Mouse (Mus musculus) megakaryocyte progenitor cell, adult 5-6 weeks (primary cell): ENCODE data around the gene Gpnmb. TPM values are rescaled to one million over a fixed set of nuclear protein-coding genes. Genes with fewer than 3 reads are reported as not detected.

Experiments used
- ATAC-seq: replicated peaks from 2 replicates; pipeline ENCODE4 v1.8.0; 2016; ENCODE audit warnings: mild to moderate bottlenecking, moderate TSS enrichment, inconsistent platforms; ENCODE audit not compliant: poor library complexity
- total RNA-seq, 2 experiments: library from RNA; stranded (forward) in 1 of 2; stranded (reverse) in 1 of 2; fragments of 157-497, 149-512 nt in 1 of 2; fragments of 200-1000 nt in 1 of 2; gene quantifications; 2 replicates each; pipeline versions ENCODE4 v1.2.3 to v1.2.4; 2015 to 2017

Gpnmb gene
- total RNA-seq, 2 experiments from 2014 or later: 0.25 to 0.32 TPM

DNA sequence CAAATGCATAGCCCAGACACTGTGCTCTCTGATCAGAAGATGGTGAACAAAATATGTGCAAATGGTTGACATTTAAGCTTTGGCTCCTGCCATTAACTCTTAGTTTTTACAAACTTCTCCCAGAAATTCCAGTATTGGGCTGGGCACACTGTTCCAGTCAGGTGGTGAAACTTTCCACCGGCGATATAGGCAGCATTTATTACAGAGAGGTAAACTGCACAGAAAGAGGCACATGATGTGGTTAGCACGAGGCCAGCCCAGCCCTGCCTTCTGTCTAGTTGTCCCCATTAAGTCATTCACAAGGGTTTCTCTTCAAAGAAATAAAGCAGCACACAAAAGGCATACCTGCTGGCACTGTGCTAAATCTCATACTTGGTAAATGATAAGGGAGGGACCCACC lies 7.6 kb upstream of the Gpnmb start:
- no peak for ATAC-seq

DNA sequence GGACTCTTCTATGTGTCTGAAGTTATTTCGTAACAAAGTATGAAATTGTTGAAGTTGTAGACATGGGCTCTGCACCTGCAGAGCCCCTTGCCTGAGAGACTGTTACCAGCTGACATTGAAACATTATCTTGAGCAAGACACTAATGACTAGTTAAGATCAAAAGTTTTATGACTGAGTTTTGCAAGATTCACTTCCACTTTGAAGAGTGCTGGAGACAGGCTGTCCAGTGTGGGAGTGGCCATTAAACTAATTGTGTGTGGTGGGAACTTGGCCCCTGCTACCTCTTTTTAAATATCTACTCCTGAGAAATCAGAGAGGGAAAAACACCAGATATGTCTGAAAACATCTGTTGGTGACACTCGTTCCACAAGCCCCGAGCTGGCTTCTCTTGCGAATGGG lies 5.1 kb upstream of the Gpnmb start:
- peak; percentile 74 for ATAC-seq

DNA sequence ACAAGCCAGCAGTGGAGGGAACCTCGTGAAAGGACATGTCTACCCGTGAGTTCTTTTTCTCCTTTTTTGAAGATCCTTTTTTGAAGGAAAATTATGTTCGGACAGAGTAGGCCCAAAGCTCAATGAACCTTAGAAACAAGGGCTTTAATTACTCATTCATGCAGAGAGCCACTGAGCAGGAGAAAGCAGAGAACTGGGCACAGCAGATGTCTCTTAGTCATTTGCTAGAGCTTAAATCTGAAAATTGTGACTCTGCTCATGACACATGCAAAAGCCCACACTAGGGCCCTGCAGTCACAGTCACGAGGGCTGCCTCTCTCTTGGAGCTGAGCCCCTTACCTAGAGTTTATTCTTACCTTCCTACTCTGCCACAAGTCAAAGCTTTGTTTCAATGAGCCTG lies 3.6 kb upstream of the Gpnmb start:
- ATAC-seq: no peak

DNA sequence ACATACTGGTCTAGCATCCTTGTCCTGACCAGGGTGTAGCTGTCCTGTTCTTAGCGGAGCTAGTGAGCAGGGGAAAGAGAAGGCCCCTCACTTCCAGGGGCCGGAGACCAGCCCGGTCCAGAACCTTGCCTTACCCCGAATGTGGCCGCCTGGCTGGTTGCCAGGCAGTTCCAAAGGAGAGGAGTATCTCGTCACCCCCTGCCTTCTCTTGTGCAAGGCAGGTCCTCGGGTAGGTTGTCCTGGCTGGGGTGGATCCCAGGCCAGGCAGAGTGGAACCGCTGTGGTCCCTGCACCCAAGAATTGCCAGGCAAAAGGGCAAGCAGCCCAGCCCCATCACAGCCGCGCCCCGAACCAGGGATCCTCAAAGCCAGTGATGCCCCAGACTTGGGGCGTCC lies 919 bp downstream of the Gpnmb start:
- no peak for ATAC-seq

DNA sequence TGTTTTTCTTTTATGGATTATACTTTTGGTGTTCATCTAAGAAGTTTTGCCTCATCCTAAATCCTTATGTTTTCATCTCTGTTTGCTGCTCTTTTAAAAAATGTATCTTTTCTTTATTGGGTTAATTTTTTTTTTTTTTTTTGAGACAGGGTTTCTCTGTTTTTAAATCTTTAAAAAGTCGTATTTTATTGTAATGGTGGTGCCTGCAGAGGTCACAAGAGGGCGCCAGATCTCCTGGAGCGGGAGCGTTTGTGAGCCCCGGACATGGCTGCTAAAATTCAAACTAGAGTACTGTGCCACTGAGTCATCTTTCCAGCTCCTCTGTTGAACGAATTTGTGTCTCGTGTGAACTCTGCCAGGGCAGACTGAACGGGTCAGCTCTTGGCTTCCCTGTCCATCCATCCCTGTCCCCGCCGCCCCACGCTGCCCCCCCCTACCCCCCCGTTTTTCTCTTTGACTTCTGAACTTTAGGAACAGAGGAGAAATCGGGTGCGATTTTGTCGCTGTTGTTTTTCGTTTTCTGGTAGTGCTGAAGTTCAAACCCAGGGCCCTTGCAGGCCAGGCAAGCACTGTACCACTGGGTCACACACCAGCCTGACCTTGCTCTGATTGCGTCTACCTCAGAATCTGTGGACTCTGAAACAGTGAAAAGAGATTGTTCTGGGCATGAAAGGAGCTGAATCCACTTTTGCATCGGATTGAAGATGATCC lies 3.3 kb downstream of the Gpnmb start:
- ATAC-seq: peak; percentile 79

DNA sequence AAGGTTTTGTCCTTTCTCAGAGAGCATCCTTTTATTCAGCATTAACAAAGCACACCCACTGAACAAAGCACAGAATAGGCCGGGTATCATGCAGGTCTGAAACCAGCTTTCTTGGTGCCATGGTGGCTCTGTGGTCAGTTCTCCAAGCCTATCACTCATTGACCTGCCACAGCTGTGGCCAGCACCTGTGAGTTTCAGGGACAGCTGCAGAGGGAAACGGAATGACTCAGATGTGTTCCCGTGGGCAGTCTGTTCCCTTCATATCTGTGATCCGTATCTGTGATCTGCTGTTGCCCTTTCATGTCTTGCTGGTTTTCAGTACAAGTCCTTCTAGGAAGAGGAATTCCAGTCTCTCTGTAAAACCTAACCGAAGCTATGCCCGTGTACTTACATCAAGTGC lies 10.2 kb downstream of the Gpnmb start:
- ATAC-seq: no peak

DNA sequence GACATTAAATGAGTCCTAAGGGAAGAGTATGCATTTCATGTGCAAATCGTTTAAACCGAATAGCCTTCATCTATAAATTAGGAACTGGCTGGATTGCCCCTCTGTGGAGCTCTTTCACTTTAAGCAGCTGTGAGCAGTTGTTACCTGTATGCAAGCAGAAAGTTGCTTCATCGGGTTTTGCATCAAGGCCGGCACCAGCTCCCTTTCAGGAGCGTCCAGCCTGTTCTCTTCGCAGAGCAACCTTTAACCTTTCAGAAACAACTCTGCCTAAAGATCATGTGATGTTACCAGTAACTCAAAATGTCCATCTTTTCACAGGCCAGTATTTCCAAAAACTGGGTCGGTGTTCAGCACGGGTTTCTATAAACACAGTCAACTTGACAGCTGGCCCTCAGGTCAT lies 10.6 kb downstream of the Gpnmb start:
- no peak for ATAC-seq

DNA sequence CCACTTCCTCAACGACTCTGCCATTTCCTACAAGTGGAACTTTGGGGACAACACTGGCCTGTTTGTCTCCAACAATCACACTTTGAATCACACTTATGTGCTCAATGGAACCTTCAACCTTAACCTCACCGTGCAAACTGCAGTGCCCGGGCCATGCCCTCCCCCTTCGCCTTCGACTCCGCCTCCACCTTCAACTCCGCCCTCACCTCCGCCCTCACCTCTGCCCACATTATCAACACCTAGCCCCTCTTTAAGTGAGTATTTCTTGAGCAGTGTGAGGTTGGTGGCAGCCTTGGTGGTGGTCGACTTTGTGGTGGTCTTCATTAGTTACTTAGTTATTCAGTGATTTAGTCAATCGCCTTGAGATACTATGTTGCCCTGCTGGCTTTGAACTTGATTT lies 11.5 kb downstream of the Gpnmb start:
- ATAC-seq: no peak

DNA sequence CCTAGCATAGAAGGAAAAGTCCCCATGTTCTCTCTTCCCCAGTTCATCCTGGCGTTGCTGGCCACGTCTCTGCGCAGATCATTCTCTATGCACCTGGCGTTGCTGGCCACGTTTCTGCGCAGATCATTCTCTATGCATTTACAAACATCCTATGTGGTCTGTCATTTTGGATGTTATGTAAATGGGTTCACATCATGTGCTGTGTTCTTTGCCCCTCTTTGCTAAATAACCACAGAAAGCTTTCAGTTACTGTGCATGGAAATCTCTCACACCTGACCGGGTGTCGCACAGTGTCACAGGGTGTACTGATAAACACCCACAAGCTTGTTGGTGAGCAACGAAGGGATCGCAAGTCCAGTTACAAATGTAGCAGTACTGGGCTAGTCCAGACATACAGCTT lies 12.0 kb downstream of the Gpnmb start:
- no peak for ATAC-seq

DNA sequence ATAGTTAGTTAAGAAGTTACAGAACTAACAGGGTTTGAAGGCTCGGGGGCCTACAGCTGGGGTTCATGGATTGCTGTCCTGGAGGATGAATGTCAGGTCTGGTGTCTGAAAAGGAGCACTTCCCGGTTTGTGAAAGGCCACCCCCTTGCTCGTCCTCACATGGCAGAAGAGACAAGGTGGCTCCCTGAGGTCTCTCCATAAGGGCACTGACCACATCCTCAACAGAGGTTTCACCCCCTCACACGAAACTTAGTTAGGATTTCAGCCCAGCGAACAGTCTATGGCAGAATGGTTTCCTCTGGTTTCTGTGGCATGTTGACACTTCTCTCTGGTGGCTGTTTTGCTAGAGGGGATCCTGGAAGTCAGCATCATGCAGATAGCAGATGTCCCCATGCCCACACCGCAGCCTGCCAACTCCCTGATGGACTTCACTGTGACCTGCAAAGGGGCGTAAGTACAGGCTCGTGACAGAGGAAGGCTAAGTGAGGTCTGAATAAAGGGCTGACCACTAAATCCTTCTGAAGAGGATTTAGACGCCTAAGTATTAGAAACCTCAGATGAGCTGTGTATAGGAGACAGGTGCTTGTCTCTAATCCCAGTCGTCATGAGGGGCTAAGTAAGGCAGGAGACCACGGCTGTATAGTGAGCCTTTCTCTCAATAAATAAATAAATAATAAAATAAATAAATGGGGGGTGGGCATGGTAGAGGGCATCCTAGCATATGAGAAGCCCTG lies 14.5 kb downstream of the Gpnmb start:
- peak; percentile 84 for ATAC-seq

DNA sequence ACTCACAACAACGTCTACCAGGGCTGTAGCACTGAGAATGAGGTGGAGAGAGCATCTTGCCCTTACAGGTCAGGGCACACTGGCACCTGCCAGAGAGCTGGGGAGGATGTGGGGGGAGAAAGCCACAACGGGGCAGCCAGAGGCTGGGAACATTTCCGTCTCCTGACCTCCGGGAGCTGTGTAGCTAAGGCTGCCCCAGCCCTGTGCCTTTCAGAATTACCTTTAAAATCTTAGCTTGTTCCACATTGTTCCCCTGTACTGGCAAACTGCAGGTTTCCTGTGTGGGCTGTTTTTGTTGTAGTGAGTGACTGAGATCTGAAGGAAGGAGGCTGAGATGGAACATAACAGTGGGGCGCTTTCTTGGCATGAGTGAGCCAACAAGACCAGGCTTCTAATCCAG lies 15.8 kb downstream of the Gpnmb start:
- ATAC-seq: no peak

DNA sequence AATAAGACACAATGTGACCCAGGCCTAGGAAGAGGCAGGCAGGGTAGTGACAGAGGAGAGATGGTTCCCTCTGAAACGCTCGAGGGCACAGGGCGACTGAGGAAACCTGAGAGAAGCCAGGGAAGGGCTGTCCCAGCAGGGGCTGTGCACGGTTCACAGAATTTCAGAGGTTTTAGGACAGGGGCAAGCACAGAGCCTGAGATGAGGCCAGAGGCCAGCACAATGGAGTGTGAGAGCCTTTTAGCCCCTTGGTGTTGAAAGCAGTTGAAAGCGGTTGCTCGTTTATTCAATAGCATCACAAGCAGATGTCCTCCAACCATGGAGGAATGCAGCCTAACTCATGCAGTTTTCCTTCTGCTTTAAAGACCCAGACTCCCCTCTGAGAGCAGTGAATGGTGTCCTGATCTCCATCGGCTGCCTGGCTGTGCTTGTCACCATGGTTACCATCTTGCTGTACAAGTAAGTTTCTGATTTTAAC lies 18.9 kb downstream of the Gpnmb start:
- no peak for ATAC-seq

DNA sequence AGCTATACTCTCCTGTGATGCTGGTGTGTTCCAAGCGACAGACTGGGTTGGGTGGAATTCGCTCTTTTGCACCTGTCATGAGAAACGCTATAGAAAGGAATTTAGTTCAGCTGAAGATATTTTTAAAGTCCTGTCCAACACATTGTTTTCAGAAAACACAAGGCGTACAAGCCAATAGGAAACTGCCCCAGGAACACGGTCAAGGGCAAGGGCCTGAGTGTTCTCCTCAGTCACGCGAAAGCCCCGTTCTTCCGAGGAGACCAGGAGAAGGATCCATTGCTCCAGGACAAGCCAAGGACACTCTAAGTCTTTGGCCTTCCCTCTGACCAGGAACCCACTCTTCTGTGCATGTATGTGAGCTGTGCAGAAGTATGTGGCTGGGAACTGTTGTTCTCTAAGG lies 19.7 kb downstream of the Gpnmb start:
- ATAC-seq: no peak

DNA sequence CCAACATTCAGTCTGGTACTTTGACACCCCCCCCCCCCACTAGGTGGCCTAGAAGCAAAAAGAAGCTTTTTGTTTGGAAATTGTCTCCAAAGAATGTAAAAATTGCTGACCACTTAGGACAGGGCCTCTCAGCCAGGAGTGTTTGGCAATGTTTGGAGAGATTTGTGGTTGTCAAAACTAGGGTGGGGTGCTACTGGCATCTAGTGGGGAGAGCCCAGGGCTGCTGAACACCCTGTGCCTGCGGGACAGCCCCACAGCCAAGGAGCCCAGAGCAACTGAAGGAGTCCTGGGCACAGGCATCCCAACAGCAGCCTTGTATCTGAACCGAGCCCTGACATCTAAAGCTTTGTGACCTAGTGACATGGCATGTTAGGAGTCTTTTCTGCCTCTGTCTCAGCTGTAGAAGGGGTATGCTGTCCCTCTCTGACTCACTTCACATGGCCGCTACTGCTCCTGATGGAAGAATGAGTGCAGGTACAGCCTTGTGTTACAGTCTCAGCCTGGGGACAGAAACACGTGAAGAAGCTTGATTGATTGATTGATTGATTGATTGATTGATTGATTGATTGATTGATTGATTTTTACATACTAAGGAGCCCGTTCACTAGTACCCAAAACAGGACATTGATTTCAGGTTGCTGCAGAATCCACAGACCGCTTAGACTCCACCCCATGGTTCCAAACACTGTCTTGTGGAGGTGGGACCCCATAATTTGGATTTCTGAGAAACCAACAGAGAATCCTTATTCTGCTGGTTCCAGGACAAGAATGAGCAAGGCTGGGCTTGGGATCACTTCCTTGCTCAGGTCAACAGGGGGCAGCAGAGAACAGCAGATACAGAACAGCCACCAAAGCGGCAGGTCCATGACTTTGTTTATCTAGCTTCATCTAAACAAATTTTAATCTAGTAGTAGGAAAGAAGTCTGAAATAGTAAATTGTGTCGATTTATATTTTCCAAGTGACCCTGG lies 21.0 kb downstream of the Gpnmb start:
- ATAC-seq: peak; percentile 96

DNA sequence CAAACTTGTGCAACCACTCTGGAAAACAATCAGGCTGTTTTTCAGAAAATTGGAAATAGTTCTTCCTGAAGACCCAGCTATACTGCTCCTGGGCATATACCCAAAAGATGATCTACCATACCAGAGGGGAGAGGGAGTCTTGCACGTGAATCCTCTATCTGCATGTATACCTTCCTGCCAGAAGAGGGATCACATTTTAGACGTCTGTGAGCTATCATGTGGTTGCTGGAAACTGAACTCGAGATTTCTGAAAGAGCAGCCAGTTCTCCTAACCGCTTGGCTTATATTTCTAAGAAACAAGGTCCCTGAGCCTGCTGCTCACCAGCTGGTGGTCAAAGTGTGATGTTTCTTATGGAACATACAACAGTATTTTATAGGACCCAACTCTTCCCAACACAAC lies 32.0 kb downstream of the Gpnmb start:
- no peak for ATAC-seq

DNA sequence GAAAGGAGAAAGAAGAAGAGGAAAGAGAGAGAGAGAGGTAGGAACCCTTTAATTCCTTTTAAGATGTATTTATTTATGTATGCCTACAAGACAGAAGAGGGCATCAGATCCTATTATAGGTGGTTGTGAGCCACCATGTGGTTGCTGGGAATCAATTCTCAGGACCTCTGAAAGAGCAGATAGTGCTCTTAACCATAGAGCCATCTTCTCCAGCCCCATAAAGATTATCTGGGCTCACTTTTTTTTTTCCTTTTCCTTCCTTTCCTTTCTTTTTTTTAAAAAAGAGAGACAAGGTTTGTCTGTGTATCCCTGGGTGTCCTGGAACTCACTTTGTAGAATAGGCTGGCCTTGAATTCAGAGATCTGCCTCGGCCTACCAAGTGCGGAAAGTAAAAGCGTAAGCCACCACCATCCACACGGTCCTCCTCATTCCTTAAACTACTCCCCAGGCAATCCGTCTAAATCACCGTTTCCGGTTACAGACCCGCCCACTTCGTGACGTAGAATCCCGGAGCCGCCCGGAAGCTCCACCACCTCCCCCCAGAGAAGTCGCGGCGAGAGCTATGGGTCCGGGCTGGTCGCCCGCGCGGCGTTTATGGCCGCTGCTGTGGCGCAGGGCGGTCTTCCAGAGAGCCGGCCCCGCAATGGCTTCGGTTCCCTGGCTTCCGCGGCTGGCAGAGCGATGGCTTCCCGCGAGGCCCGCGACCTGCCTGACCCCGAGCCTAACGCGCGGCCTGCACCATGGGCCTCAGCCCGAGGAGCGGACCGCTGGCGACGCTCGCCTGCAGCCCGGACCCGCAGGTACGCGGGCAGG lies 37.2 kb downstream of the Gpnmb start, which contains the start of gene Malsu1:
Gene Malsu1, plus strand, starts transcription at position 492 of the 813 bp plus-strand sequence.
- peak; percentile 99 for ATAC-seq

DNA sequence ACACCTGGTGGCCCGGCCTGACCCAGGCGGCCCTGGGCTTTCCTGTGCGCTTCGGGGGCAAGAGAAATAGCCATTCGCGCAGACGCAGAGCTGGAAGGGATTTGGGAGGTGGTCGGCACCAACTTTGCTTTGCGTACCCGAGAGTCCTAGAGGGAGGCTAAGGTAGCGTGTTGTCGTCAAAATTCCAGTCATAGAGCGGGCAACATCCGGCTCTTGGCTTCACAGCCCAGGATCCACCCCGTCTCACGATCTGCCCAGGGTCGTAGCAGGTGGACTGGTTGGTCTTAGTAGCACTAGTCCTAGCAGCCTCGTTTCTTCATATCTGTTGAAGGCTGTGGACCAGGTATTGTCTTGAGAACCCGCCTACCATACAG lies 37.8 kb downstream of the Gpnmb start:
- peak; percentile 43 for ATAC-seq

DNA sequence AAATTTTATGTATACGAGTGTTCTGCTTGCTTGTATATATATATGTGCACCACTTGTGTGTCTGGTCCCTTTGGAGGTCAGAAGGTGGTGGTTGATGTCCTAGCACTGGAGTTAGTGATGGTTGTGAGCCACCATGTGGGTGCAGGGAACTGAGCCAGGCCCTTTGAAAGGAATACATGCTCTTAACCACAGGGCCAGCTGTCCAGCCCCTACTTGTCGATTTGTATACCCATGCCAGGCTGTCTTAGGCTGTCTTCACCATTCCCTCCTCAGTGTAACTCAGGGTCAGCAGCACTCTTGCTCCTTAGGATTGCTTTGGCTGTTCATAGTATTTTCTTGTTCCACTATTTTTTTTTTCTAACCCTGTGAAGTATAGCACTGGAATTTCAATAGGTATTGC lies 41.5 kb downstream of the Gpnmb start:
- ATAC-seq: no peak

DNA sequence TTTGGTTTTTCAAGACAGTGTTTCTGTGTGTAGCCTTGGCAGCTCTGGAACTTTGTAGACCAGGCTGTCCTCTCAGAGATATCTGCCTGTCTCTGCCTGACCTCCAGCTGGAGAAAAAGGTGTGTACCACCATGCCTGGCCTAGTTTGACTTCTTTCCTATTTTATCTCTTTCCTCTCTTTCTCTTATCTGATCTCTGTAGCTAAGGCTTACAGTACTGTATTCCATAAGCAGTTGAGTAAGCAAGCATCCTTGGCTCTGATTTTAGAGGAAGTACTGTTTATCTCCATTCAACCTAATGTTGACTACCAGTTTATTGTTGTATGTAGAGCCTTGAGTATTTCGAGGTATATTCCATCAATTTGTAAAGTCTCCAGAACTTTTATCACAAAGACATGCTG lies 43.0 kb downstream of the Gpnmb start:
- ATAC-seq: no peak

DNA sequence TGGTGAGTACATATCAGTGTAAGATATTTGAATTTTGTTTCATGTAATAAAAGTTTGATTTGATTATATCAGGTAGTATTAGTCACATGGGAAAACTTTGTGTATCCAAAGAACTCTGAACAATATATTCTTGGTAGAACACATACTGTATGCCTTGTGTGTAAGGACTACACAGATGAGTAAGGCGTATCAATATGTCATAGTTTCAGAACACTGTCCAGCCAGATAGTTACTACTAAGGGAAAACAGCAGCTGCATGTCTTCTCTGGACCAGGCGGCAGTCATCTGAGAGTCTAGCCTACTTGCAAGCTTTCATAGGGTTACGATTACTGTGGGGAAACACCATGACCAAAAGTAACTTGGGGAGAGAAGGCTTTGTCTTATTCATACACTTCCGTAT lies 46.7 kb downstream of the Gpnmb start:
- no peak for ATAC-seq

DNA sequence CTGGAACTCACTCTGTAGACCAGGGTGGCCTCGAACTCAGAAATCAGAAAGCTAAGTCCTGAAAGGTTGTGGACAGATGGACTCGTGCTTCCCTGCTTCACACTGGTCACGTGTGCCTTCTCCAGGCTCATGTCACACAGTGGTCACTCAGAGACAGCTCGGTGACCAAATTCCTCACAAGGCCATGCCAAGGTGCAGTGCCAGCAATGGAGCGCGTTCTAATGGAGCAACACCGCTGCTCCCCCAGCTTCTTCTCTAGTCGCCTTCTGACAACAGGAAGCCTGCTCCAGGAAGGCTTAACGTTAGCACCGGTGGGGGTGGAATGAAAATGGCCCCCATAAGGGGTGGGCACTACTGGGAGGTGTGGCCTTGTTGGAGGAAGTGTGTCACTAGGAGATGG lies 58.6 kb downstream of the Gpnmb start:
- no peak for ATAC-seq
